Comparison of ENCODE assay signal across 23 mouse cellular contexts in the genomic region with DNA sequence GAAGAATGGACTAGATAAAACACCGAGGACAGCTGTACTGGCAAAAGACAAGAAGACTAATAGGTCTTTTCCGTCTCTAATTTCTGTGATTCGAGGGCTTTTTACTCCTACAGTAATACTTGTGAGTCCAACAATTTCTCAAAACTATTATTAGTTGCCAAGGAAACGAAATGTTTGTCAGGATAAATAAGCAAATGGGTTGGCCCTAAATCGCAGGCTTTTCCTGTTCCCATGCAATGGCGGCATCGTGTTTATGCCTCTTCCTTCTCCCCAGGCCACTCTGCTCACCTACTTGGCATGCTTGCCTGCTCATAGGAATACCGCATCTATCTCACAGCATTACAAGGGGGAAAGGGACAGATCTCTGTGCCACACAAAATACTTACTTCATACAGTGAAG.
DNase-seq lines count a peak whose midpoint lies in the region; ATAC-seq and TF ChIP-seq lines count a peak whose summit lies in the region.
"Had no signal": no experiment of that assay in that cellular context is flagged by ENCODE, and none has a peak within 500 bp of the region (broad histone marks: within the 10 kb centered on the region; RNA-seq: fewer than 3 reads in every experiment).

No protein-coding gene starts in this region.

- H3K27me3 ChIP-seq in embryonic facial prominence, embryonic 14.5 days (replicated peaks; ENCODE audit: control insufficient read depth, insufficient read depth, low read length), result no peaks in the 10 kb centered on the region
- H3K27me3 ChIP-seq in embryonic facial prominence, embryonic 10.5 days (replicated peaks; ENCODE audit: low read depth, poor library complexity, severe bottlenecking), result peaks cover 4% of the 10 kb centered on the region; the same call in 1 of the 2 replicates
- H3K27me3 ChIP-seq in heart, postnatal 0 days (ENCODE audit: control insufficient read depth, insufficient read depth, low read length), result no peaks in the 10 kb centered on the region
- no peaks in the 10 kb centered on the region for H3K27me3 ChIP-seq in stomach, embryonic 16.5 days (ENCODE audit: control insufficient read depth, insufficient read depth, low read length)
- H3K27me3 ChIP-seq: embryonic facial prominence, embryonic 15.5 days; neural tube, embryonic 12.5 days had no signal

- TF ChIP-seq EP300 in heart, postnatal 0 days (IDR thresholded peaks at IDR 0.05; ENCODE audit: low read depth), result no peak

- no peaks in the 10 kb centered on the region for H3K36me3 ChIP-seq in embryonic facial prominence, embryonic 14.5 days (ENCODE audit: control insufficient read depth, insufficient read depth, low read length)
- H3K36me3 ChIP-seq in embryonic facial prominence, embryonic 10.5 days (replicated peaks), result no peaks in the 10 kb centered on the region
- no peaks in the 10 kb centered on the region for H3K36me3 ChIP-seq in heart, postnatal 0 days (replicated peaks; ENCODE audit: control insufficient read depth, insufficient read depth, low read length)
- no peaks in the 10 kb centered on the region for H3K36me3 ChIP-seq in stomach, embryonic 16.5 days (ENCODE audit: control insufficient read depth, insufficient read depth, low read length)
- H3K36me3 ChIP-seq: embryonic facial prominence, embryonic 15.5 days; midbrain, embryonic 13.5 days; neural tube, embryonic 12.5 days had no signal

- H3K9me3 ChIP-seq in embryonic facial prominence, embryonic 14.5 days (ENCODE audit: control insufficient read depth, low read length), result 0 out of 2 replicates have a peak, but pooled peaks cover 6% of the 10 kb centered on the region
- peaks cover 4% of the 10 kb centered on the region; the same call in 1 of the 2 replicates for H3K9me3 ChIP-seq in embryonic facial prominence, embryonic 10.5 days
- H3K9me3 ChIP-seq in heart, postnatal 0 days (replicated peaks; ENCODE audit: control insufficient read depth, low read length), result no peaks in the 10 kb centered on the region
- no peaks in the 10 kb centered on the region for H3K9me3 ChIP-seq in stomach, embryonic 16.5 days (replicated peaks; ENCODE audit: control insufficient read depth, low read length)
- H3K9me3 ChIP-seq: embryonic facial prominence, embryonic 15.5 days; midbrain, embryonic 13.5 days; neural tube, embryonic 12.5 days had no signal

- 71% methylated on average over 8 of the region's 8 CpGs for WGBS in embryonic facial prominence, embryonic 14.5 days
- WGBS in embryonic facial prominence, embryonic 10.5 days, result 89% methylated on average over 8 of the region's 8 CpGs
- 51% methylated on average over 8 of the region's 8 CpGs for WGBS in heart, postnatal 0 days
- WGBS in stomach, embryonic 16.5 days, result 34% methylated on average over 8 of the region's 8 CpGs

- H3K4me3 ChIP-seq in embryonic facial prominence, embryonic 14.5 days (ENCODE audit: low read depth, low read length), result no peak overlapping the region
- H3K4me3 ChIP-seq in embryonic facial prominence, embryonic 10.5 days, result no peak overlapping the region
- no peak overlapping the region for H3K4me3 ChIP-seq in heart, postnatal 0 days (ENCODE audit: low read depth, low read length)
- H3K4me3 ChIP-seq in stomach, embryonic 16.5 days (replicated peaks; ENCODE audit: low read length), result no peak overlapping the region
- H3K4me3 ChIP-seq: embryonic facial prominence, embryonic 15.5 days; midbrain, embryonic 13.5 days; neural tube, embryonic 12.5 days had no signal

- no peak overlapping the region for H3K27ac ChIP-seq in embryonic facial prominence, embryonic 14.5 days (replicated peaks; ENCODE audit: low read depth, low read length)
- no peak overlapping the region for H3K27ac ChIP-seq in embryonic facial prominence, embryonic 10.5 days (replicated peaks)
- peak overlapping the region; percentile 61 for H3K27ac ChIP-seq in heart, postnatal 0 days (ENCODE audit: low read depth)
- no peak overlapping the region for H3K27ac ChIP-seq in stomach, embryonic 16.5 days (ENCODE audit: low read length)
- H3K27ac ChIP-seq: embryonic facial prominence, embryonic 15.5 days; hindbrain, postnatal 0 days; kidney, postnatal 0 days; liver, embryonic 14.5 days; midbrain, embryonic 13.5 days; neural tube, embryonic 12.5 days had no signal

- ATAC-seq in embryonic facial prominence, embryonic 14.5 days (ENCODE audit: low read depth), result no peak
- ATAC-seq in heart, postnatal 0 days (ENCODE audit: insufficient read depth, low read depth), result no peak
- no peak for ATAC-seq in stomach, embryonic 16.5 days (ENCODE audit: insufficient read depth, low FRiP score)
- ATAC-seq: hindbrain, postnatal 0 days; midbrain, embryonic 13.5 days had no signal

- no peak for TF ChIP-seq CTCF in heart, postnatal 0 days (IDR thresholded peaks at IDR 0.05; ENCODE audit: low read depth)
- TF ChIP-seq CTCF in brain, embryonic 14.5 days (IDR thresholded peaks at IDR 0.05; ENCODE audit: borderline replicate concordance, extremely low read depth, insufficient read depth, insufficient read length), result no peak

- no peaks in the 10 kb centered on the region for H3K4me1 ChIP-seq in embryonic facial prominence, embryonic 14.5 days (ENCODE audit: control insufficient read depth, insufficient read depth, low read length)
- peaks cover 7% of the 10 kb centered on the region; the same call in 1 of the 2 replicates for H3K4me1 ChIP-seq in embryonic facial prominence, embryonic 10.5 days
- H3K4me1 ChIP-seq in heart, postnatal 0 days (ENCODE audit: control insufficient read depth, insufficient read depth), result peaks cover 14% of the 10 kb centered on the region
- peaks cover 6% of the 10 kb centered on the region; the same call in 1 of the 2 replicates for H3K4me1 ChIP-seq in stomach, embryonic 16.5 days (ENCODE audit: control insufficient read depth, insufficient read depth, low read length)
- H3K4me1 ChIP-seq: neural tube, embryonic 12.5 days had no signal

- TF ChIP-seq POLR2A in brain, embryonic 14.5 days (IDR thresholded peaks at IDR 0.05; ENCODE audit: borderline replicate concordance, extremely low read depth, insufficient read depth, insufficient read length, poor library complexity, severe bottlenecking), result no peak

- no peak overlapping the region for H3K4me2 ChIP-seq in embryonic facial prominence, embryonic 14.5 days (ENCODE audit: low read depth, low read length)
- H3K4me2 ChIP-seq in heart, postnatal 0 days (ENCODE audit: low read depth, low read length), result no peak overlapping the region
- H3K4me2 ChIP-seq in stomach, embryonic 16.5 days (ENCODE audit: low read depth, low read length), result peak overlapping the region; percentile 2; the same call in 1 of the 2 replicates
- H3K4me2 ChIP-seq: embryonic facial prominence, embryonic 15.5 days; heart, embryonic 11.5 days; midbrain, embryonic 13.5 days; neural tube, embryonic 12.5 days had no signal

- DNase-seq in embryonic facial prominence, embryonic 14.5 days (ENCODE audit: low spot score), result peak; percentile 31
- DNase-seq in embryonic facial prominence, embryonic 10.5 days (ENCODE audit: low spot score), result no peak
- no peak for DNase-seq in heart, postnatal 0 days (ENCODE audit: low spot score)
- no peak for DNase-seq in heart, adult 8-10 months (ENCODE audit: low spot score)
- DNase-seq in brain, embryonic 14.5 days (ENCODE audit: low read depth), result peak; percentile 33
- DNase-seq in right cerebral cortex, postnatal 10 days (ENCODE audit: low spot score in 2 of 2), result no peak
- DNase-seq in right cerebral cortex, postnatal 14 days, result no peak
- DNase-seq: adrenal gland, postnatal 10 days; cerebellum, adult 11-12 months; cerebellum, postnatal 14 days; gastrocnemius, postnatal 25 days; heart, postnatal 36 days; kidney, adult 18-20 months; layer of hippocampus, postnatal 36 days; spleen, adult 18-20 months had no signal

- no peak overlapping the region for H3K9ac ChIP-seq in embryonic facial prominence, embryonic 14.5 days (ENCODE audit: low read depth, low read length)
- no peak overlapping the region for H3K9ac ChIP-seq in heart, postnatal 0 days (replicated peaks; ENCODE audit: low read depth, low read length)
- no peak overlapping the region; the same call in 1 of the 2 replicates for H3K9ac ChIP-seq in stomach, embryonic 16.5 days (ENCODE audit: low read length)
- H3K9ac ChIP-seq: embryonic facial prominence, embryonic 15.5 days; liver, embryonic 14.5 days; midbrain, embryonic 13.5 days; neural tube, embryonic 12.5 days had no signal

Comparison
In these comparisons a context has a peak if more than half of its experiments do, and no peak if none do; other contexts are left out.
1. DNase-seq: peak in embryonic facial prominence, embryonic 14.5 days (single experiment) and brain, embryonic 14.5 days (single experiment); none in embryonic facial prominence, embryonic 10.5 days (single experiment), heart, postnatal 0 days (single experiment), heart, adult 8-10 months (single experiment), right cerebral cortex, postnatal 10 days (0 of 2) and right cerebral cortex, postnatal 14 days (single experiment).